Mouse (Mus musculus) stomach, postnatal 0 days (tissue): Measurements from ENCODE around the gene Ank2. TPM values are rescaled to one million over a fixed set of nuclear protein-coding genes. Genes with fewer than 3 reads are reported as not detected.

Experiments
- ATAC-seq: fragments of 200-750 bp; cut with Nextera tagmentation; 2 replicates; pipeline ENCODE4 v1.8.0; 2017; ENCODE audit not compliant: low FRiP score, low TSS enrichment
- DNase-seq: peaks from one replicate; pipeline ENCODE4 v3.0.0-alpha.2; 2016; ENCODE audit warnings: low spot score
- H3K27ac ChIP-seq: fragments of 300-500 bp; sonication (generic); replicated peaks from 2 replicates; pipeline ENCODE4 v1.5.1; 2014; ENCODE audit warnings: mild to moderate bottlenecking, control low read depth
- H3K27me3 ChIP-seq: fragments of 300-500 bp; sonication (generic); 2 replicates; pipeline ENCODE4 v1.6.1; 2014; ENCODE audit warnings: low read length; ENCODE audit not compliant: control insufficient read depth, insufficient read depth
- H3K36me3 ChIP-seq: fragments of 300-500 bp; sonication (generic); 2 replicates; pipeline ENCODE4 v1.6.1; 2014; ENCODE audit warnings: low read length, mixed read lengths; ENCODE audit not compliant: control insufficient read depth, insufficient read depth
- H3K4me1 ChIP-seq: fragments of 300-500 bp; sonication (generic); replicated peaks from 2 replicates; pipeline ENCODE4 v1.6.1; 2014; ENCODE audit warnings: antibody characterized with exemption; ENCODE audit not compliant: control insufficient read depth, insufficient read depth
- H3K4me2 ChIP-seq: fragments of 300-500 bp; sonication (generic); replicated peaks from 2 replicates; pipeline ENCODE4 v1.6.1; 2014; ENCODE audit warnings: low read depth, mild to moderate bottlenecking, control low read depth, moderate library complexity
- H3K4me3 ChIP-seq: fragments of 300-500 bp; sonication (generic); 2 replicates; pipeline ENCODE4 v1.5.1; 2014; ENCODE audit warnings: low read depth, low read length, control low read depth
- H3K9ac ChIP-seq: fragments of 300-500 bp; sonication (generic); 2 replicates; pipeline ENCODE4 v1.6.1; 2014; ENCODE audit warnings: mild to moderate bottlenecking, low read length, control low read depth, mixed read lengths
- H3K9me3 ChIP-seq: fragments of 300-500 bp; sonication (generic); 2 replicates; pipeline ENCODE4 v1.6.1; 2016; ENCODE audit warnings: low read length; ENCODE audit not compliant: control insufficient read depth
- CTCF ChIP-seq: IDR thresholded peaks from 2 replicates; pipeline ENCODE4 v1.5.1; 2016; ENCODE audit warnings: antibody characterized with exemption, low read depth, mild to moderate bottlenecking, moderate library complexity
- EP300 ChIP-seq: optimal IDR thresholded peaks from 2 replicates; pipeline ENCODE3; 2016; ENCODE audit warnings: antibody characterized with exemption
- WGBS: fragments of 180-500 bp; shearing (Covaris S2); extraction: QIAGEN DNeasy Blood & Tissue Kit; methylation state at CpG from one replicate; pipeline ENCODE4 v1.1.7; 2014; 5-methylcytosine and 5-hydroxymethylcytosine counted together
- polyA plus RNA-seq: library from polyadenylated mRNA; unstranded; fragments of >200 nt; fragmentation: Nextera tagmentation; extraction: Ambion mirVana; gene quantifications from 2 replicates; pipeline ENCODE4 v1.2.1, GENCODE M21; 2015

Gene Ank2
- polyA plus RNA-seq, 1 experiment from 2014 or later = 12.3 TPM

DNA sequence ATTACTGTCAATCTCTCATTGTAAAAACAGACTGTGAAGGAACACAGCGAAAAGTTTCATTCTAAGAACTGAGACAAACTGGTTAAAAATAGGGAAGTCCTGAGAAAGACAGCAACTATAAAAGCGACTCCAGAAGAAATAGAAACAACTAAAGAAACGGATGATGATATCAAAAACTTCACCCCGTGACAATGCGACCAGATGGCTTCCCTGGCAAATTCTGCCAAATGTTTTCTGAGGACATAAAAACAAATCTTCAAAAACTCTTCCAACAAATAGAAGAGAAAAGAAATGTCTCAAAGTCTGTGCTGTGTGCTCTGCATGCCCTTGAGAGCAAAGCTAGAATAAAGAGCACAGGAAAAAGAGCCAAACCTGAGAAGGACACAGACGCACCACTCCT, 129.6 kb downstream of the Ank2 start:
- no peak overlapping the region for H3K4me2 ChIP-seq

DNA sequence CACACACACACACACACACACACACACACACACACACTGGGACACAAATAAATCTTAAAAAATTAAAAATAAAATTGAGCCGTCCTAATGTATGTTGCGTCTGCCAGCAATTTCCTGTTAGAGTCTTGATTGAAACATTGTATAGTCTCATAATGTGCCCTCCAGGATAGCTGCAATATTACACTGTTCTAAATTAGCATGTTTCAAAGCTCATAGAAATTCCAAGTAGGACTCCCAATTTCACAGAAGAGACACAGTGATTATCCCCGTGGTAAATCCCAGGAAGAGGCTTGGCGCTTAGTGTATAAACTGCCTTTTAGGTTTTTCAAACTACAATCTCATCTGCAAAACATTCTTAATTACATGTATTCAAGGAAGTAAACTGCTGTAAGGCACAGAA, 131.7 kb downstream of the Ank2 start:
- DNase-seq = no peak
- Histone ChIP-seq H3K4me2 (no peak overlapping the region), H3K9ac (no peak overlapping the region), H3K4me1 (no peaks in the 10 kb centered on the region), H3K27ac (no peak overlapping the region), H3K9me3 (no peaks in the 10 kb centered on the region), H3K36me3 (no peaks in the 10 kb centered on the region), H3K4me3 (no peak overlapping the region), H3K27me3 (no peaks in the 10 kb centered on the region)
- ATAC-seq = no peak
- 80% methylated on average over 4 of the region's 4 CpGs for WGBS
- TF ChIP-seq CTCF = no peak
- TF ChIP-seq EP300 = no peak

More for the DNA sequence above, 129.6 kb downstream of the Ank2 start:
- no peak overlapping the region for H3K27ac ChIP-seq
- ATAC-seq (no peak), DNase-seq (no peak)
- no peaks in the 10 kb centered on the region for H3K9me3 ChIP-seq
- H3K27me3 ChIP-seq = no peaks in the 10 kb centered on the region
- no peak overlapping the region for H3K4me3 ChIP-seq
- no peaks in the 10 kb centered on the region for H3K36me3 ChIP-seq
- TF ChIP-seq CTCF = no peak
- H3K9ac ChIP-seq = no peak overlapping the region
- WGBS = 75% methylated on average over 6 of the region's 6 CpGs
- no peaks in the 10 kb centered on the region for H3K4me1 ChIP-seq

GRCm38 (mm10) chr3:127363512-127363911, 135.6 kb downstream of the Ank2 start:
- Histone ChIP-seq H3K4me1 (no peaks in the 10 kb centered on the region), H3K36me3 (no peaks in the 10 kb centered on the region), H3K9ac (no peak overlapping the region), H3K27me3 (no peaks in the 10 kb centered on the region), H3K4me2 (no peak overlapping the region), H3K4me3 (no peak overlapping the region), H3K27ac (no peak overlapping the region), H3K9me3 (no peaks in the 10 kb centered on the region)
- ATAC-seq (no peak), DNase-seq (no peak)
- no peak for TF ChIP-seq EP300
- TF ChIP-seq CTCF = no peak
- WGBS = 88% methylated on average over 15 of the region's 15 CpGs

DNA sequence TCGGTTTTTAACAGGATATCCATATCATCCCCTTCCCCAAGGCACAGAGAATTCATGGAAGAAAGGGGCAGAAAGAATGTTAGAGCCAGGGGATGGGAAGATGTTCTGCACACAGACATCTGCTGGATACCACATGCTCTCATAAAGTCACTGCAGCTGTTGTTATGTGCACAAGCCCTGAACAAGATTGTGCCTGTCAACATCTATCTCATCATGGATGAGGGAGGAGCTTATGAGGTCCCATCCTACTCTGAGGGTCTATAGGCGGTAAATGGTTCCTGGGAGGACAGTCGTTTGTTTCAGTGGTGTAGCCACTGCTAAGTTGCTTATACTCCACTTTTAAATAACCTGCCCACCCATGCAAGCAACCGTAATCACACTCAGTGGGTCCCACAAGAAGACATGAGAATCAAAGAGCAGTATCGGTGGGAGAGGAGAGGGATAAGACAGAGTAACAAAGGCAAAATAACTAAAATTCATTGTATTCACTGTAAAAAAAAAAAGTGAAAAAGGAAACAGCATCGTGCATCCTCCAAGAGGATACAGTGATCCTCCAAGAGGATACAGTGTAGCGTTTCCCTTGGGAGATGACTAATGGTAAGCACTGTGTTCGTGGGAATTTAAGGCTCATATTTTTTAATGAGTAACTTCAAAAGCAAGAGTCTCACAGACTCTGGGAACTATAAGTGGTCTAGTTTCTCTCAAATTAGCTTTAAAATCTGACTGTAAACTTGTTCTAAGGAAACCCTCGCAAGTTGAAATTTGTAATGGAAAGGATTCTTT, 136.3 kb downstream of the Ank2 start:
- no peaks in the 10 kb centered on the region for H3K36me3 ChIP-seq
- DNase-seq = no peak
- no peak overlapping the region for H3K4me2 ChIP-seq
- no peaks in the 10 kb centered on the region for H3K9me3 ChIP-seq
- no peak for ATAC-seq
- no peak overlapping the region for H3K27ac ChIP-seq
- H3K27me3 ChIP-seq = no peaks in the 10 kb centered on the region
- TF ChIP-seq CTCF (no peak), EP300 (no peak)
- WGBS = 82% methylated on average over 9 of the region's 9 CpGs
- no peaks in the 10 kb centered on the region for H3K4me1 ChIP-seq
- H3K4me3 ChIP-seq = no peak overlapping the region
- H3K9ac ChIP-seq = no peak overlapping the region

DNA sequence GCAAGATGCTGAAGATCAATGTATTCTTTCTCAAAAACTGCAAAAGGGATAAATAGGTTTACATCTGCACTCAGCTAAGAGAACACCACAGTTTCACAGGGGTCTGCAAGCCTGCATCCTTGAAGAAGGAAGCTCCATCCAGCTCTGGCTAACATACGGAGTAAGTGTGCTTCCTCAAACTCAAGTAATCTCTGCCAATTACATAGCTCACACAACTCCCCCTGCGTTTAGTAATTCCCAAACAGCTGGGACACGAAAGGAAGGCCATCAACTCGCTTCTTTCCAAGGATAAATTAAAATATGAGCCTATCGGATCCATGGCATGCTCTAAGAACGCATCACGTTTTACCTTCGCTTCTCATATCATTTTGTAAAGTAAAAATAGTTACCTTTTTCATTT, 137.3 kb downstream of the Ank2 start:
- H3K4me3 ChIP-seq = no peak overlapping the region
- H3K4me2 ChIP-seq = no peak overlapping the region
- 77% methylated on average over 8 of the region's 8 CpGs for WGBS
- no peak overlapping the region for H3K27ac ChIP-seq
- ATAC-seq = no peak
- no peaks in the 10 kb centered on the region for H3K36me3 ChIP-seq
- H3K4me1 ChIP-seq = no peaks in the 10 kb centered on the region
- TF ChIP-seq EP300 = no peak
- no peak for TF ChIP-seq CTCF
- H3K9me3 ChIP-seq = no peaks in the 10 kb centered on the region
- DNase-seq = no peak
- H3K27me3 ChIP-seq = no peaks in the 10 kb centered on the region
- H3K9ac ChIP-seq = no peak overlapping the region

GRCm38 (mm10) chr3:127361384-127361783, 137.8 kb downstream of the Ank2 start:
- Histone ChIP-seq H3K4me1 (no peaks in the 10 kb centered on the region), H3K9ac (no peak overlapping the region), H3K4me3 (no peak overlapping the region), H3K36me3 (no peaks in the 10 kb centered on the region), H3K4me2 (no peak overlapping the region), H3K27ac (no peak overlapping the region), H3K27me3 (no peaks in the 10 kb centered on the region), H3K9me3 (no peaks in the 10 kb centered on the region)
- TF ChIP-seq EP300 = no peak
- no peak for TF ChIP-seq CTCF
- DNase-seq (no peak), ATAC-seq (no peak)
- 71% methylated on average over 5 of the region's 5 CpGs for WGBS
